Mouse (Mus musculus) neural tube, embryonic 10.5 days (tissue): ENCODE results near the gene Anapc2.
"Not testable (repeated sequence)": the region's sequence is repeated elsewhere in the genome, so short reads cannot be mapped to it uniquely, and the experiment has no call there.

ENCODE experiments used
- DNase-seq: peaks from one replicate; pipeline ENCODE4 v3.0.0-alpha.2; 2017; ENCODE audit warnings: low spot score; ENCODE audit errors: extremely low spot score

Gene Anapc2

DNA sequence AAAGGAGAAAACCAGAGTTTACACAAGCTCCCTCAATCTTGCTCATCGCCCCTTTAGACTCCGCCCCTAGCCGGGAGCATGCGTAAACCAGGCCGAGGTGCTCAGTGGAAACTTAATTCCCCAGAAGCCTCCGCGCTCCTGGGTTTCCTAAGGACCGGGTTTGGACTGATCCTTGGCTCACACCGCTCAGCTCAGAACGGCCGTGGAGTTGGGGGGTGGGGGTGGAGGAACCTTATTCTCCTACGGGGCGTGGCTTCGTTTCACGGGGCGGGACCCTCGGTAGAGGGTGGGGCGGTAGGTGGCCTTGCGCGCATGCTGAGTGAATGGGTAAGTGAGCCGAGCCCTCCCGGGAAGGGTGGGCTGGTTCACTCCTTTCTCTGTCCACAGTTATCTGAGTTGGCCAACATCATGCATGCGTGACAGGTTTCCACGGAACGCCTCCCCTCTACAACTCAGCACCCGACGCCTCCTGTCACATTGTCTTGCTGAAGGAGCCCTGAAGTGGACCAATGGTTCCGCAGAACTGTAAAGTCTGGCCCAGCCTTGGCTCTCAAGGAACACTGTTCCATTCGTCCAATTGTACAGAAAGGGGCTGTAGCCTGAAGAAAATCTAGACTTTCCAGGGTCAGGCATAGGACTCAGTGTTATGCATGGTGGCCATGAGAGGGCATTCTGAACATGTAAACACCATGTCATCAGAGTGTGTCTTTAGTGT, 31.4 kb upstream of the Anapc2 start:
- DNase-seq, result peak; percentile 64

DNA sequence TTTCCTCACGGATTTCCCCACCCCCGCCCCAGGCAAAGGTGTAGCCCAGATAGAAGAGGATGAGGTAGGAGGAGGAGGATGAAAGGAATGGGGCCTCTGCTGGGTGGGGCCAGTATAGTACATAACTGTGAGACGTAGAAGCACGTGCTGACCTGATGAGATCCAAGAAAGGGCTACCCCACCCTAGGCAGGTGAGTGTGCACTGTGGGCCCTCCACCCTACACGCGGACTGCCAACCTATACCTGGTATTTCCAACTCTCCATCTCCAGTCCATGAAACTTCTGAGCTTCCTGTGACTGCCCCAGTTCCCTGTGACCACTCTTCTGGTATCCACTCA, 30.9 kb upstream of the Anapc2 start:
- DNase-seq, result no peak

DNA sequence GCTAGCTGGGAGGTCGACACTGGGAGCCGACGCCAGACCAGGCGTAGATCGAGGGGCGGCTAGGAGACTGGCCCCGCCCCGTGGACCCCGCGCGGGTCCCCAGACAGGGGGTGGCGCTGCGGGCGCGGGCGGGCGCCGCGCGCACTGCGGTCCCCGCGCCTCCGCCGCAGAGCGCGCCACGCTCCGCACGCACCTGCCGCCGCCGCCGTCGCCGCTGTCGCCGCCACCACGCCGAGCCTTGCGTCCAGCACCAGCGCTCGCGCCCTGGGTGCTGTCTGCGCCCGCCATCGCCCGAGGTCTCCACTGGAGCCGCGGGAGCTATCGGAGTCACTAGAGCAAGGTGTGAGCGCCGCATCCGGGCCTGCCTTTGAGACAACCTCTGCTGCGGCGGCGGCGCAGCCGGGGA, 30.2 kb upstream of the Anapc2 start, which contains the start of the genes Rnf208 and Cysrt1:
Rnf208 (plus strand) TSS at position 155 of the 406 bp plus-strand sequence.
Cysrt1 (minus strand) TSS at position 352 of the 406 bp plus-strand sequence.
- DNase-seq, result peak; percentile 51

DNA sequence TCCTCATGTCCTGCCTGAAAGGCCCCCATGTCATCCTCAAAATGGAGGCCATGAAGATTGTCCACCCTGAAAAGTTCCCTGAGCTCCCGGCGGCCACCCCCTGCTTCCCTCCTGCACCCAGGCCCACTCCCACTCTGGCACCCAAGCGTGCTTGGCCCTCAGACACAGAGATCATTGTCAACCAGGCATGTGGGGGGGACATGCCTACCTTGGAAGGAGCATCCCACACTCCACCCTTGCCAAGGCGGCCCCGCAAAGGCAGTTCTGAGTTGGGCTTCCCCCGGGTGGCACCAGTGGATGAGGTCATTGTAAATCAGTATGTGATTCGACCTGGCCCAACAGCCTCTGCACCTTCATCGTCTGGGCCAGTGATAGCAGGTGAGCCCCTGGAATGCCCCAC, 28.9 kb upstream of the Anapc2 start:
- DNase-seq, result no peak

DNA sequence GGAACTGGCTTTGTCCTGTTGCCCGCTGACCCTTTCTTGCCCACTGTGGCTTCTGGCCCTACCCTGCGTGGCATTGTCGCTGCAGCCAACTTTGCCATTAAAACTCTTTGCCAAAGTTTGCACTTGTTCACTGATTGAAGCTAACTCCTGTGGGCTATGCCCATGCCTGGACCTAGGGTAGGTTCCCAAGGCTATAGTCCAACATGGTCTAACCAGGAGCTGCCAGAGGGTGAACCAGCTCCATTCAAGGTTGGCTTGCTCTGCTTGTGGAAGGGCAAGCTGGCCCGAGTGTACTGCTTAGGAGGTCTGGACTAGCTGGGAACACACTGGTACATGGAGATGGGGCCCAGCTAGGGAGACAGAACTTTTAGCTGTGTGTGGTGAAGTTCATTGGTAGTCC, 28.1 kb upstream of the Anapc2 start:
- DNase-seq, result no peak

DNA sequence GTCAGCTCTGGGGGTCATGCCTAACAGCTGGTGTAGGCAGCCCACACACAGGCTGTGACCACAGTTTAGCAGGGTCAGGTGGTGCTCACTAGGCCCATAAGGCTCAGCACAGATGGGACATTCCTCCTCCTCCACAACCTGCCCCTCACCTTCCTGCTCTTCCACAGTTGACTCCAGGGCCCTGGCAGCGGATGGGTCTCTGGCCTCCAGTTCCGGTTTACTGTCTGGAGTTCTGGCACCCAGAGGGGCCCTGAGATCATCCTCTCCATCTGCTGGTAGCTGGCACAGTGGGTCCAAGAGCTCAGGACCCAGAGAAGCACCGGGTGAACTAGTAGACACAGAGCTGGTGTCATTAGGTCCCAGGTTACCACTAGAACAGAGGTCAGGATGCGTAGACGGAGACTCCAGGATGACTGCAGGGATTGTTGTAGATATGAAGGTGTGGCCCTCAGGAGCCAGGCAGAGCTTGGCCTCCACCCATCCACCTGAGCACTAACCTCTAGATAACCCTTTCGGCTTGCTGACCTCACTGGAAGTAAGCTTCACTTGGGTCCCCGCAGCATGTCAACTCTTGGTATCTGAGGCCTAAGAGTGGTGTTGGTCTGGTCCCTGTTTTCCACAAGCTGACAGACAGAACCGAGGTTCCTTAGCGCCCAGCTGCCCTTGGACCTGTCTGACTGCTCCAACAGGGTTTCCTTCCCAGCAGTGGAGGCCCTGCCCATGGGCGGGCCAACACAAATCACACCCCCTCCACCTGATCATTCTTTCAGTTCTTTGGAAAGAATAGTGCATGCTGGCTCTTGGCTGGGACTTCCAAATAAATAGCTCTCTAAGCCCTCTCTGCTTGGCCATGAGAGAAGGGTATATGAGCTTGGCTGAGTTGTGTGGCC, 25.9 kb upstream of the Anapc2 start, which contains the start of gene AL732309.1:
AL732309.1 (minus strand) TSS at position 681 of the 890 bp plus-strand sequence.
- DNase-seq, result no peak

DNA sequence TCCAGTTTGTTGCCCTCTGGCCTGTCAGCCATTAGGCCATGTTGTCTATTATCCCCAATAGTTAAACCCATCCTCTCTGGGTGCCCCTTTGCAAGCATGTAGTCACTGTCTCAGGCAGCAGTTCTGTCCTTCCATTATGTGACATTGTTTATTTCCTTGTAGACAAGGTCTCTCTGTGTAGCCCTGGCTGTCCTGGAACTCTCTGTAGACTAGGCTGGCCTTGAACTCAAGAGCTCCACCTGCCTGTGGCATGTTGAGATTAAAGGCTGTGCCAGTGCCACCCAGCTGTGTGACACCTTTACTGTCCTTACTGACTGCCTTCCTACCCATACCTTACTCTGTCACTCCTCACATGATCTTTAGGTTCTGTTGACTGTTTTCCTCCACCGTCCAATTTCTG, 19.9 kb upstream of the Anapc2 start:
- no peak for DNase-seq

DNA sequence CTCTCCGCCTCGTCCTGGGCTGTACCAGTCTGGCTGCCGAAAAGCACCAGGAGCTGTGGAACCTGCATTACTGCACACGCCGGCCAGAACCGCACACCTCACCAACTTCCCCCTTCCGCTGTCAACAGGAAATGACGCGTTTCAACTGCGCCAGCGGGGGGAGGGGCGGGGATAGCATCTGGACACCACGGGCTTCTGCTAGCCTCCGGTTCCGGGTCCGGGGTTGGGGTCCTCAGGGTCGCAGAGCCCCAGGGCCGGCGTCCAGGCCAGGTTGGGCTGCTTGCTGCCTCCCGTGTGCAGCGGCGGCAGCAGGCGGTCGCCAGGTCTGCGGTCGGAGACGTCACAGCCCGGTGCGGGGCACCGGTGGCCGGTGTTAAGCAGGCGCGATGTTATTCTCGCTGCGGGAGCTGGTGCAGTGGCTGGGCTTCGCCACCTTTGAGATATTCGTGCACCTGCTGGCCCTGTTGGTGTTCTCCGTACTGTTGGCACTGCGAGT, 16.9 kb upstream of the Anapc2 start, which contains the start of gene Tmem203:
Tmem203 (plus strand) TSS at position 156 of the 496 bp plus-strand sequence.
- peak; percentile 98 for DNase-seq

DNA sequence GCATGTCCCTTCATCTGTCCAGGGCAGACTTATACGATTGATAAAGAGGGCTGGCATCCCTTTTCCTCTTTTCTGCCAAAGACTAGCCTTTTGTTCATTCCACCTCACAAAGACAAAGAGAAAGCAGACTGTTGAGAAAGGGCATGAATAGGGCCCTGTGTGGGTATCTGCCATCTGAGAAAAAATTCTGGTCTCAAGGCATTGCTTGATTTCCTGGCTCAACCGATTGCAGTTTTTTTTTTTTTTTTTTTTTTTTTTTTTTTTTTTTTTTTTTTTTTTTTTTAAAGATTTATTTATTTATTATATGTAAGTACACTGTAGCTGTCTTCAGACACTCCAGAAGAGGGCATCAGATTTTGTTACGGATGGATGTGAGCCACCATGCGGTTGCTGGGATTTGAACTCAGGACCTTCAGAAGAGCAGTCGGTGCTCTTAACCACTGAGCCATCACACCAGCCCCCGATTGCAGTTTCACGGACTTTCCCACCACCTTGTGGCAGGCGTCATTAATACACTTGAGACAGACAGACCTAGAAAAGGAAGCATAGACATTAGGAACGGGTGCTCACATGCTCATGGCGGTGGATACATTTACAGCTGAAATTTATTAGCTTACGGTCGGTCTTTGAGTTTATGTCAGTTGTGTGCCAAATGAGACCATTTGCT, 15.7 kb upstream of the Anapc2 start:
- not testable (repeated sequence) for DNase-seq

DNA sequence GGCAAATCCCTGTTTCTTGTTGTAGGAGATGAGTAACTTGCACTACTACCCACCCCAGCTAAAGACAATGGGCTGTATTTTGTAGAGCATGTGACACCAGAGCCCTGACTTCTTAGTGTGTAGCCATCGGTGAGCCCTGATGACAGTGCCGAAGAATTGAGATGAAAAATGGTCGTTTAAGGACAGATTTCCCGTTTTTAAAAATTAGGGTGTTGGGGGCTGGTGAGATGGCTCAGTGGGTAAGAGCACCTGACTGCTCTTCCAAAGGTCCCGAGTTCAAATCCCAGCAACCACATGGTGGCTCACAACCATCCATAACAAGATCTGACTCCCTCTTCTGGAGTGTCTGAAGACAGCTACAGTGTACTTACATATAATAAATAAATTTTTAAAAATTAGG, 15.0 kb upstream of the Anapc2 start:
- DNase-seq, result not testable (repeated sequence)

DNA sequence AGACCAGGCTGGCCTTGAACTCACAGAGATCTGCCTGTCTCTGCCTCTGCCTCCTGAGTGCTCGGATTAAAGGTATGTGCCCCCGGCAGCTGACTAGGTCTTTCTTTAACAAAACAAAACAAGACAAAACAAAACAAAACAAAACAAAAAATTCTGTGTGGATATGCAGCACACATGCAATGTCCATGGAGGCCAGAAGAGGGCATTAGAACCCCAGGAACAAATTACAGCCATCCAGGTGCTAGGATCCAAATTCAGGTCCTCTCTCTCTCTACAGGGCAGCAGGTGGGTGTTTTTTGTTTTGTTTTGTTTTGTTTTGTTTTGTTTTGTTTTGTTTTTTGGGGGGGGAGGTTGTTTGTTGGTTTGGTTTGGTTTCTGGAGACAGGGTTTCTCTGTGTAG, 13.4 kb upstream of the Anapc2 start:
- DNase-seq, result no peak

DNA sequence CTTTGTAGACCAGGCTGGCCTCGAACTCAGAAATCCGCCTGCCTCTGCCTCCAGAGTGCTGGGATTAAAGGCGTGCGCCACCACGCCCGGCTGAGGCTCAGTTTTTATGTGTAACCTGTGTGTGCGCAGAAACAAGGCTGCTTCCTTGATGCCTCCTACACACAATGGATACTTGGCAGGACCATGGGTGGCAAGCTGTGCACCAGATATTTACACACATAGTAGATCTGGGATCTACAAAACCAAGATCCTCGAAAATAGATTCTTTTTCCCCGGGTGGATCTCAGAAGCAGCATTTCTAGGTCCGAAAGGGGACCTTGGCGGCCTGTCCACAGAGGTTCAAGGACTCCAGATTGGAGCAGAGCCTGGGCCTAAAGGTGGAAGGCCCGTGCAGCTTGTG, 10.4 kb upstream of the Anapc2 start:
- no peak for DNase-seq

DNA sequence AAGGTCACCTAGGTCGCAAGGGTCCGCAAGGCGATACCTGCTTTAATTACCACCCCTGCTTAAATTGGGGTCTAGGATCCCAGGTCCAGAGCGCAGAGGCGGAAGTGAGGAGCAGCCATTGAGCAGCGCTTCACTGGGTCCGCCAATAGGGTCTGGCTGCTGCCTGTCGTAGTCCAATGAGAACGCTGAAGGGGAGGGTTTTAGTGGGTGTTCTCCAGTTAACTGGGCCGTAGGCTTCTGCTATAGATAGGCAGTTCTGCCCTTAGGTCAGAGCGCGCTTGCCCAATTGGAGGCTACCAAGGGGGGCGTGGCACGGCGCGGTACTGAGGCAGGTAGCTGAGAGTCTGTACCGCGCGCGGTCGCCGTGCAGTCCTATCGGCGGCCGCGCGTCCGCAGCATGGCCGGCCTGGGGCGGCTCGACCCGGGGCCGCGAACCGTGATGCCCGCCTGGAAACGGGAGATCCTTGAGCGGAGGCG, 9.9 kb upstream of the Anapc2 start, which contains the start of gene Tprn:
Tprn (plus strand) TSS at position 328 of the 477 bp plus-strand sequence.
- peak; percentile 90 for DNase-seq

DNA sequence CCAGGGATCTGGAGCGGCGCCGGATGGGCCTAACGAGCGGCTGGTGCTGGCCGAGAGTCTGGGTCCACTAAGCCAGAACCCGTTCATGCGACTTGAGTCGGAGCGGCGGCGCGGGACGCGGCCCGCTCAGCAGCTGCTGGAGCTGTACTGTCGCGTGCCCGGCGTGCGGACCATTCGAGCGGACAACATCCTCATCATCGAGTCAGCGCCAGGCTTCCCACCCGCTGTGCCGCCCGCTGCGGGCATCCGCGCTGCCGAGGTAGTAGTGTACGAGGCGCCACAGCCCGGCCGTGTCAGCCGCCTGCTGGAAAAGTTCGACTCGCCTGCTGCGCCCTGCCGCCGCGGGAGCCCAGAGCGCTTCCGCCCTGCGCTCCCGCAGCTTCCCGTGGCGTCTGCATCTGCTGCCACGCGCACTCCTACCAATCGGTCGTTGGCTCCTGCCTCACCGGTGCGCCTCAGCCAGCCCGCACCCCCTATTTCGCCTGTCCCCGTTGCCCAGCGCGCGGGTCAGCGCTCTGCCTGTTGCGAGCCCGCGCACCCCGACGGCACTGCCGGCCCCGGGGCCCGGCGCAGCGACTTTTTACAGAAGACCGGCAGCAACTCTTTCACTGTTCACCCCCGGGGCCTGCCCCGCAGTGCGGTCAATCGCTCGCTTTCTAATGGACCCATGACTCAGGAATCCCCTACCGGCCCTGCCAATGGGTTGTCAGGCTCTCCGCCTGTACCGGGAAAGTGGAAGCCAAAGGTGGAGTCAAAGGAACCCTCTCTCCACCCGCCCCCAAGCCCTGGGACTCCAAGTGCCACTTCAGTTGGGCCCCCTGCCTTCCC, 9.3 kb upstream of the Anapc2 start:
- no peak for DNase-seq

DNA sequence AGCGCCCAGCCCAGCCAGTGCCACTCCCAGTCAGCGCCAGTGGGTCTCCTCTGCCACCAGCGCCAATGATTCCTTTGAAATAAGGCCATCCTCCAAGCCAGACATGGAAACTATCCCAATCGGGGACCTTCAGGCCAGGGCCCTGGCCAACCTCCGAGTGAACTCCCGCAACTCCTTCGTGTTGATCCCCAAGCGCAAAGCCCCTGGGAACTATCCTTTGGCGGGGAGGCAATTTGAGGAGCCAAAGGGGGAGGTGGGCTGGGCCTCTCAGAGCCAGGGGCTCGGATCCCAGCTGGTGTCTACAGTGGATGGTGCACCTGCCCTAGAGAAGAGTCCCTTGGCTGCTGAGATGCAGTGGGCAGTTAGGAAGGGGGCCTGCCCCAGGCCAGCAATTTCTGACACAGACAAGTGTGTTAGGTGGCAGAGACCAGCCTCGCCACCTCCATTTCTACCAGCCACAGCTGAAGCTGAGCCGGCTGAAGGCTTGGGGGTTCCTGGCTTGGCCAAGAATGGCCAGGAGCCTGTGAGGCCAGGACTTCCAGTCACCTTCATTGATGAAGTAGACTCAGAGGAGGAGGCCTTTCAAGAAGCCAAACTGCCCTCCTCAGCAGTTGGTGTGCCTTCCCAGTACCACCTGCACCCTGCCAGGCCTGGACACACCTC, 8.5 kb upstream of the Anapc2 start:
- no peak for DNase-seq

DNA sequence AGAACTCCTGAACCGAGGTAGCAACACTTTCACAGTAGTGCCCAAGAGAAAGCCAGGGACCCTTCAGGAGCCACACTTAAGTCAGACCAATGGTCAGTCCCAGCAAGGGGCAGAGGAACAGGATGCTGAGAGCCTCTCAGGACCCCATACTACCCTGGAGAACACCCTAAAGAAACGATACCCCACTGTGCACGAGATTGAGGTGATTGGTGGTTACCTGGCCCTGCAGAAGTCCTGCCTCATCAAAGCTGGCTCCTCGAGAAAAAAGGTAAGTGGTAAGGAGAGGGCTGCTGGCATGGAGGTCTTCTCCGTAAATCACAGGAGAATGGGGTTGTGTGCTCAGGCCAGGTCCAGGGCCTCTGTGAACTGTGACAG, 8.0 kb upstream of the Anapc2 start:
- no peak for DNase-seq

DNA sequence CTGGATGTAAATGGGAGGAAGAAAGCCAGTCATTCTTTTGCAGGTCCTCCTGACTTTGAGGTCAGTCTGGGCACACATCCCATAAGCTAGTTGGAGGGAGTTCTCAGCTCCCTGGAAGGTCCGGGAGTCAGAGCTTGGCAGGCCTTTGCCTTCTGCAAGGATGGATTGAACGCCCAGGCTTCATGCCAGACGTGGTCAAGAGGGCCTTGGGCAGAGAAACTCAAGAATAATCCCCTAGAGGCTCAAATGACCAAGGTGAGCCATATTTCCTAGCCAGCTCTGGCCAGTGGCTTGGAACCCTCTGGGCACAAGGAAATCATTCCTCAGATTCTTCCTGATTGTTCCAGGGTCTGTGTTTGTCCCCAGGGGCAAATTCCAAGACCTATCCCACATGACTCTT, 7.4 kb upstream of the Anapc2 start:
- DNase-seq, result no peak

DNA sequence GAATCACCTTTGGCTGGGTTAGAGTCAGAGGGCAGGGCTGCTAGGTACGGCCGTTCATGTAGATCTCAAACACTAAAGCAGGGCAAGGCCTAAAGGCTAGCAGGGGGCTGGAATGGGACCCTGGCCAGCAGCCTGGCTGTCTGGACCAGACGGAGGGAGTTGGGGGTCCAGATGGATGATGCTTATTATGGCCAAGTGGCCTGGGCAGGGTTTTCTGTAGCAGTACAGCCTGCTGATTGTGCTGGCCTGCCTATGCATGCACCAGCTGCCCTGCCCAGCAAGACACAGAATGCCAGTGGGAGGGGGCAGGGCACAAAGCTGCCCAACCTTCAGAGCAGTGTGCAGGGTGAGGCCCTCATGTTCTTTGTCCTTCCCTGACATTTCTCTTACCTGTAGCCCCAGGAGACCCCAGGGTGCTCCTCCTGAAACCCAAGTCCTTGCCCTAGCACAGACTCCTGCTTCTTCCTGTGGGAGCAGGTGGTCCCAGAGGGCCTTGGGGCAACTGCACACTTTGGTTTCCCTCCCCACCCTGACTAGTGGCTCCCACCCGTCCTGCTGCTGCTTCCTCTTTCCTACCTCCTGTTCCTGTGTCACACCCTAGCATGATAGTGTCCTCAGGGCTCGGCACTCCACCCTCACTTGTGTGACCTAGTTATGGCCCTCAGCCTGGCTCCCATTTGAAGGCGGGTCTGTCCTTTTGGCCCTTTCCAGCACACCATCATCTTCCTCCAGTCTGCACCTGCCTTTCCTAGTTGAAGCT, 6.2 kb upstream of the Anapc2 start:
- no peak for DNase-seq

DNA sequence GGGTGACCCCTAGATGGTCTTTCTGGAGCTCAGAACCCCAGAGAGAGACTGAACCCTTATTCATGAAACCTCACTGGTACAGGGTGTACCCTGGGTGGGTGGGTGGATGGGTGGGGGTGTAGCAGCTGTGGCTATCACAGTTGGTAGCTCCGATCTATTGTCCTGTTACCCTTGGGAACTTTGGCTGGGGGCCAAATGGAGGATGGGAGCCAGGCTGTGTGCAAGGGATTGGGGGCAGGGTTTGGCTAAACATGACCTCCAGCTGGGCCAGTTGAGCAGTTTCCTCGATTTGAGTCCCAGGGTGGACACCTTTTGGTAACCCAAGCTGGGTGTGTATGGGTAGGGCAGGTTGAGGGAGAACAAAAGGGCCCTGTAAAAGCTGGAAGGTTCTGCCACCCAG, 5.6 kb upstream of the Anapc2 start:
- no peak for DNase-seq
